22 mouse cellular contexts compared by ENCODE assay signal in the genomic region with DNA sequence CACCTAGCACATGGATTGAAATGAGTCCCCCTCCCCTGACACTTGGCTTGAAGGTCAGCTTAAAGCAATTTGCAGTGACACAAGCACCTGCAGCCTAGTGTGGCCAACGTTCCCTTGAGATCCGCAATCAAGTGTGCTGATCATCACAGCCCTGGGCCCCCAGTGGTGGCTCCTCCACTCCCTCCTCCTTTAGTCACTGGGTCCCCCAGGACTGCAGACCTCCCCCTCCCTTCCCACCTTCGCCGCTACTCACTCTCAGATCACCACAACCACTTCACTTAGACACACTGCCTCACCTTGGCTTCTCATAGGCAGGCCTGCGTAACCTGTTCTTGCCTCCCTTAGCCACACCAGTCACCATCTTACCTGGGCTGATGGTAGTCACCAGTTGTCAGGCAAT. TPM values are rescaled to one million over a fixed set of nuclear protein-coding genes. Genes with fewer than 3 reads are reported as not detected.
A peak's percentile ranks its signal among the peaks of the same experiment; 100 is the strongest.
DNase-seq lines count a peak whose midpoint lies in the region; ATAC-seq and TF ChIP-seq lines count a peak whose summit lies in the region.
"Had no signal": no experiment of that assay in that cellular context is flagged by ENCODE, and none has a peak within 500 bp of the region (broad histone marks: within the 10 kb centered on the region; RNA-seq: fewer than 3 reads in every experiment).

No protein-coding gene starts in this region.

- TF ChIP-seq CTCF in heart, adult 2 months (IDR thresholded peaks at IDR 0.05): no peak

- peaks cover 37% of the 10 kb centered on the region for H3K36me3 ChIP-seq in forebrain, embryonic 11.5 days (ENCODE audit: control insufficient read depth, insufficient read depth, low read length)
- peaks cover 80% of the 10 kb centered on the region for H3K36me3 ChIP-seq in forebrain, embryonic 15.5 days
- H3K36me3 ChIP-seq in midbrain, embryonic 12.5 days: peaks cover 83% of the 10 kb centered on the region
- peaks cover 71% of the 10 kb centered on the region for H3K36me3 ChIP-seq in neural tube, embryonic 15.5 days
- no peaks in the 10 kb centered on the region for H3K36me3 ChIP-seq in heart, adult 2 months (ENCODE audit: control insufficient read depth, insufficient read depth, low read length)

- 0 out of 2 replicates have a peak, but pooled peaks cover 2% of the 10 kb centered on the region for H3K4me1 ChIP-seq in forebrain, embryonic 11.5 days (replicated peaks; ENCODE audit: control insufficient read depth, insufficient read depth, low read length)
- H3K4me1 ChIP-seq in forebrain, embryonic 15.5 days: peaks cover 11% of the 10 kb centered on the region
- H3K4me1 ChIP-seq in midbrain, embryonic 12.5 days: peaks cover 13% of the 10 kb centered on the region
- peaks cover 19% of the 10 kb centered on the region; the same call in 1 of the 2 replicates for H3K4me1 ChIP-seq in neural tube, embryonic 15.5 days
- H3K4me1 ChIP-seq in heart, adult 2 months (ENCODE audit: control insufficient read depth, insufficient read depth, low read length): peaks cover 3% of the 10 kb centered on the region

- no peak for TF ChIP-seq EP300 in heart, adult 2 months (IDR thresholded peaks at IDR 0.05; ENCODE audit: insufficient read depth, low read depth, low read length)

- H3K4me3 ChIP-seq in forebrain, embryonic 11.5 days (ENCODE audit: low read depth, low read length): no peak overlapping the region
- no peak overlapping the region for H3K4me3 ChIP-seq in forebrain, embryonic 15.5 days
- H3K4me3 ChIP-seq in midbrain, embryonic 12.5 days: no peak overlapping the region
- H3K4me3 ChIP-seq in neural tube, embryonic 15.5 days (replicated peaks): no peak overlapping the region
- H3K4me3 ChIP-seq in heart, adult 2 months: no peak overlapping the region
- H3K4me3 ChIP-seq: limb, embryonic 15.5 days had no signal

- no peak for ATAC-seq in forebrain, embryonic 11.5 days (replicated peaks; ENCODE audit: low FRiP score)
- ATAC-seq in forebrain, embryonic 15.5 days (replicated peaks): no peak
- ATAC-seq in midbrain, embryonic 12.5 days (ENCODE audit: low FRiP score, low read depth): no peak
- ATAC-seq in neural tube, embryonic 15.5 days (ENCODE audit: low FRiP score): no peak
- ATAC-seq: forebrain, embryonic 14.5 days; liver, postnatal 0 days had no signal

- intact Hi-C loops in heart, adult 2 months (cut with DNase I): loop anchor here (5.0 to 10.0 kb wide), 2 partner anchors 84 to 341 kb away; partner anchors contain the start of genes Bax and Fam83e

- no peaks in the 10 kb centered on the region for H3K79me2 ChIP-seq in heart, adult 2 months (replicated peaks; ENCODE audit: control insufficient read depth, insufficient read depth, low read length)

- peak; percentile 51 for DNase-seq in forebrain, embryonic 11.5 days (ENCODE audit: low spot score)
- DNase-seq in thymus, postnatal 4 days: peak; percentile 16
- DNase-seq in thymus, postnatal 36 days: no peak
- no peak for DNase-seq in frontal cortex, postnatal 25 days (ENCODE audit: low spot score in 2 of 2)
- no peak for DNase-seq in heart, adult 2 months
- DNase-seq: adrenal gland, postnatal 14 days; cerebellum, adult 8-10 months; gastrocnemius, postnatal 10 days; kidney, adult 8-10 months; kidney, postnatal 25 days; layer of hippocampus, postnatal 36 days; liver, postnatal 0 days; right cerebral cortex, adult 18-20 months; spleen, adult 18-20 months; thymus, adult 18-20 months had no signal

- no peak overlapping the region for H3K9ac ChIP-seq in forebrain, embryonic 11.5 days (ENCODE audit: low read length)
- H3K9ac ChIP-seq in forebrain, embryonic 15.5 days (replicated peaks): no peak overlapping the region
- H3K9ac ChIP-seq in midbrain, embryonic 12.5 days (replicated peaks): no peak overlapping the region
- no peak overlapping the region for H3K9ac ChIP-seq in neural tube, embryonic 15.5 days (replicated peaks)
- no peak overlapping the region for H3K9ac ChIP-seq in heart, adult 2 months (ENCODE audit: low read depth, low read length)
- H3K9ac ChIP-seq: limb, embryonic 15.5 days; liver, postnatal 0 days had no signal

- WGBS in forebrain, embryonic 11.5 days: 70% methylated on average over 5 of the region's 5 CpGs
- WGBS in forebrain, embryonic 15.5 days: 66% methylated on average over 5 of the region's 5 CpGs
- 73% methylated on average over 5 of the region's 5 CpGs for WGBS in midbrain, embryonic 12.5 days
- WGBS in neural tube, embryonic 15.5 days: 62% methylated on average over 5 of the region's 5 CpGs
- 64% methylated on average over 5 of the region's 5 CpGs for WGBS in heart, adult 2 months

- H3K9me3 ChIP-seq in forebrain, embryonic 11.5 days (ENCODE audit: control insufficient read depth, low read length): no peaks in the 10 kb centered on the region
- H3K9me3 ChIP-seq in forebrain, embryonic 15.5 days: no peaks in the 10 kb centered on the region
- no peaks in the 10 kb centered on the region for H3K9me3 ChIP-seq in midbrain, embryonic 12.5 days
- H3K9me3 ChIP-seq in neural tube, embryonic 15.5 days (replicated peaks): no peaks in the 10 kb centered on the region
- H3K9me3 ChIP-seq: limb, embryonic 15.5 days had no signal

- H3K4me2 ChIP-seq in forebrain, embryonic 11.5 days (ENCODE audit: low read depth, low read length, severe bottlenecking): no peak overlapping the region
- no peak overlapping the region for H3K4me2 ChIP-seq in forebrain, embryonic 15.5 days (replicated peaks)
- no peak overlapping the region for H3K4me2 ChIP-seq in midbrain, embryonic 12.5 days (replicated peaks)
- H3K4me2 ChIP-seq in neural tube, embryonic 15.5 days: no peak overlapping the region
- H3K4me2 ChIP-seq: limb, embryonic 15.5 days had no signal

- no peaks in the 10 kb centered on the region for H3K27me3 ChIP-seq in forebrain, embryonic 11.5 days (ENCODE audit: control insufficient read depth, insufficient read depth, low read length)
- no peaks in the 10 kb centered on the region for H3K27me3 ChIP-seq in forebrain, embryonic 15.5 days
- no peaks in the 10 kb centered on the region for H3K27me3 ChIP-seq in midbrain, embryonic 12.5 days
- no peaks in the 10 kb centered on the region for H3K27me3 ChIP-seq in neural tube, embryonic 15.5 days (replicated peaks)
- no peaks in the 10 kb centered on the region for H3K27me3 ChIP-seq in heart, adult 2 months (ENCODE audit: control insufficient read depth, insufficient read depth, low read length)
- H3K27me3 ChIP-seq: limb, embryonic 15.5 days had no signal

- H3K27ac ChIP-seq in forebrain, embryonic 11.5 days (ENCODE audit: low read depth, low read length): no peak overlapping the region
- no peak overlapping the region for H3K27ac ChIP-seq in forebrain, embryonic 15.5 days (replicated peaks)
- peak overlapping the region; percentile 32; the same call in 1 of the 2 replicates for H3K27ac ChIP-seq in midbrain, embryonic 12.5 days (replicated peaks)
- peak overlapping the region; percentile 48 for H3K27ac ChIP-seq in neural tube, embryonic 15.5 days (replicated peaks)
- no peak overlapping the region for H3K27ac ChIP-seq in heart, adult 2 months
- H3K27ac ChIP-seq: limb, embryonic 15.5 days; macrophage had no signal

- TF ChIP-seq POLR2A in heart, adult 2 months (IDR thresholded peaks at IDR 0.05; ENCODE audit: insufficient read depth, low read depth, low read length): no peak

RNA-seq across cellular contexts. Expression of gene Cyth2, which starts 8.4 kb away (rescaled TPM):
- 194 and 207 TPM in 2 replicates for polyA plus RNA-seq in forebrain, embryonic 11.5 days (2014; fragmentation: Nextera tagmentation; extraction: Ambion mirVana)
- polyA plus RNA-seq in forebrain, embryonic 15.5 days (2015; fragmentation: Nextera tagmentation; extraction: Ambion mirVana): 376 and 383 TPM in 2 replicates
- polyA plus RNA-seq in midbrain, embryonic 12.5 days (2016; fragmentation: Nextera tagmentation; extraction: Ambion mirVana): 288 and 293 TPM in 2 replicates
- 211 and 253 TPM in 2 replicates for polyA plus RNA-seq in neural tube, embryonic 15.5 days (2015; fragmentation: Nextera tagmentation; extraction: Ambion mirVana)
- 10 to 100 TPM; 59.1 to 61.9 TPM for total RNA-seq in heart, adult 2 months (2021)
- polyA plus RNA-seq in heart, adult 2 months (2012; rRNA removed): 27.3 and 33.0 TPM in 2 replicates

RNA-seq across cellular contexts. Expression of gene Kcnj14, which starts 18.6 kb away (rescaled TPM):
- polyA plus RNA-seq in forebrain, embryonic 11.5 days (2014; fragmentation: Nextera tagmentation; extraction: Ambion mirVana): 0.37 and 0.45 TPM in 2 replicates
- 0.55 and 0.98 TPM in 2 replicates for polyA plus RNA-seq in forebrain, embryonic 15.5 days (2015; fragmentation: Nextera tagmentation; extraction: Ambion mirVana)
- 0.46 and 1.1 TPM in 2 replicates for polyA plus RNA-seq in midbrain, embryonic 12.5 days (2016; fragmentation: Nextera tagmentation; extraction: Ambion mirVana)
- polyA plus RNA-seq in neural tube, embryonic 15.5 days (2015; fragmentation: Nextera tagmentation; extraction: Ambion mirVana): 1.4 and 1.7 TPM in 2 replicates
- total RNA-seq in heart, adult 2 months (2021): under 1 TPM; 0.66 to 0.89 TPM
- polyA plus RNA-seq in heart, adult 2 months (2012; rRNA removed): 0.78 and 35.7 TPM in 2 replicates
- polyA plus RNA-seq: macrophage had no signal

RNA-seq across cellular contexts. Expression of gene Sult2b1, which starts 21.5 kb away (rescaled TPM):
- polyA plus RNA-seq in forebrain, embryonic 11.5 days (2014; fragmentation: Nextera tagmentation; extraction: Ambion mirVana): 1.4 and 1.6 TPM in 2 replicates
- 6.0 and 7.6 TPM in 2 replicates for polyA plus RNA-seq in forebrain, embryonic 15.5 days (2015; fragmentation: Nextera tagmentation; extraction: Ambion mirVana)
- polyA plus RNA-seq in midbrain, embryonic 12.5 days (2016; fragmentation: Nextera tagmentation; extraction: Ambion mirVana): 1.5 and 2.2 TPM in 2 replicates
- 7.1 and 8.6 TPM in 2 replicates for polyA plus RNA-seq in neural tube, embryonic 15.5 days (2015; fragmentation: Nextera tagmentation; extraction: Ambion mirVana)
- not detected for total RNA-seq in heart, adult 2 months (2021)
- 0.08 TPM in 1 of 2 replicates, not detected in the other for polyA plus RNA-seq in heart, adult 2 months (2012; rRNA removed)
- total RNA-seq: gastrocnemius, postnatal 10 days had no signal

RNA-seq across cellular contexts. Expression of gene Lmtk3, which starts 22.4 kb away (rescaled TPM):
- polyA plus RNA-seq in forebrain, embryonic 11.5 days (2014; fragmentation: Nextera tagmentation; extraction: Ambion mirVana): 5.2 and 6.6 TPM in 2 replicates
- polyA plus RNA-seq in forebrain, embryonic 15.5 days (2015; fragmentation: Nextera tagmentation; extraction: Ambion mirVana): 21.7 and 22.9 TPM in 2 replicates
- polyA plus RNA-seq in midbrain, embryonic 12.5 days (2016; fragmentation: Nextera tagmentation; extraction: Ambion mirVana): 10.6 and 11.1 TPM in 2 replicates
- 19.3 and 26.0 TPM in 2 replicates for polyA plus RNA-seq in neural tube, embryonic 15.5 days (2015; fragmentation: Nextera tagmentation; extraction: Ambion mirVana)
- total RNA-seq in heart, adult 2 months (2021): under 1 TPM in 1 of 2 experiments, not detected in 1; 0.14 TPM
- polyA plus RNA-seq in heart, adult 2 months (2012; rRNA removed): 0.18 and 0.67 TPM in 2 replicates
- polyA plus RNA-seq: heart, postnatal 0 days; liver, postnatal 0 days had no signal

RNA-seq across cellular contexts. Expression of gene Grwd1, which starts 24.8 kb away (rescaled TPM):
- 84.8 and 88.2 TPM in 2 replicates for polyA plus RNA-seq in forebrain, embryonic 11.5 days (2014; fragmentation: Nextera tagmentation; extraction: Ambion mirVana)
- 46.8 and 46.9 TPM in 2 replicates for polyA plus RNA-seq in forebrain, embryonic 15.5 days (2015; fragmentation: Nextera tagmentation; extraction: Ambion mirVana)
- 50.1 and 50.2 TPM in 2 replicates for polyA plus RNA-seq in midbrain, embryonic 12.5 days (2016; fragmentation: Nextera tagmentation; extraction: Ambion mirVana)
- 40.7 and 48.9 TPM in 2 replicates for polyA plus RNA-seq in neural tube, embryonic 15.5 days (2015; fragmentation: Nextera tagmentation; extraction: Ambion mirVana)
- total RNA-seq in heart, adult 2 months (2021): 10 to 100 TPM; 11.8 to 13.1 TPM
- polyA plus RNA-seq in heart, adult 2 months (2012; rRNA removed): 9.1 and 9.4 TPM in 2 replicates

Comparison
In these comparisons a context has a peak if more than half of its experiments do, and no peak if none do; other contexts are left out.
1. DNase-seq: peak in forebrain, embryonic 11.5 days (single experiment) and thymus, postnatal 4 days (single experiment); none in thymus, postnatal 36 days (0 of 2), frontal cortex, postnatal 25 days (0 of 2) and heart, adult 2 months (0 of 2).
2. H3K27ac ChIP-seq: peak in midbrain, embryonic 12.5 days (single experiment) and neural tube, embryonic 15.5 days (single experiment); none in forebrain, embryonic 11.5 days (single experiment), forebrain, embryonic 15.5 days (single experiment) and heart, adult 2 months (single experiment).